Mouse (Mus musculus) liver, embryonic 14.5 days (tissue): Measurements from ENCODE around the gene Tbx2.

Source experiments
- CTCF ChIP-seq: IDR thresholded peaks from 2 replicates; pipeline ENCODE4 v1.5.1; 2016; ENCODE audit warnings: antibody characterized with exemption, low read depth, control low read depth
- EP300 ChIP-seq: IDR thresholded peaks from 2 replicates; pipeline ENCODE4 v1.6.1; 2016; ENCODE audit warnings: antibody characterized with exemption, low read depth

DNA sequence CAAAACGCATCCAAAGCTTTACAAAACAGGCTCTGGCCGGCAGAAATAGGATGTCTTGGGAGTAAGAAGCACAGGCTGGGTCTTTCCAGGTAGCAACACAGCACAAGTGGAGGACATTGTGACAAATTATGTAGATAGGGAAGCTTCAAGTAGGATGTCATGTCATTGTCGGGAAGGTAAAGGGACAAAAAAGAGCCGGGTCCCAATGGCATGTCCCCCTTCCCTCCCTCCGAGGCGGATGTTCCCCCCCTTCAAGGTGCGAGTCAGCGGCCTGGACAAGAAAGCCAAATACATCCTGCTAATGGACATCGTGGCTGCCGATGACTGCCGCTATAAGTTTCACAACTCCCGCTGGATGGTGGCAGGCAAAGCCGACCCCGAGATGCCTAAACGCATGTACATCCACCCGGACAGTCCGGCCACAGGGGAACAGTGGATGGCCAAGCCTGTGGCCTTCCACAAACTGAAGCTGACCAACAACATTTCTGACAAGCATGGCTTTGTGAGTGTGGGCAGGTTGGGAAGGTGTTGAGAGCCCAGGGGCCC is 2.1 kb downstream of the Tbx2 start:
- TF ChIP-seq EP300 (no peak), CTCF (no peak)
